Mouse (Mus musculus) stomach, postnatal 0 days (tissue): Measurements from ENCODE around the gene Wdr90. TPM values are rescaled to one million over a fixed set of nuclear protein-coding genes. Genes with fewer than 3 reads are reported as not detected.

ENCODE experiments used
- ATAC-seq: fragments of 200-750 bp; cut with Nextera tagmentation; 2 replicates; pipeline ENCODE4 v1.8.0; 2017; ENCODE audit not compliant: low FRiP score, low TSS enrichment
- DNase-seq: peaks from one replicate; pipeline ENCODE4 v3.0.0-alpha.2; 2016; ENCODE audit warnings: low spot score
- H3K27ac ChIP-seq: fragments of 300-500 bp; sonication (generic); replicated peaks from 2 replicates; pipeline ENCODE4 v1.5.1; 2014; ENCODE audit warnings: mild to moderate bottlenecking, control low read depth
- H3K27me3 ChIP-seq: fragments of 300-500 bp; sonication (generic); 2 replicates; pipeline ENCODE4 v1.6.1; 2014; ENCODE audit warnings: low read length; ENCODE audit not compliant: control insufficient read depth, insufficient read depth
- H3K36me3 ChIP-seq: fragments of 300-500 bp; sonication (generic); 2 replicates; pipeline ENCODE4 v1.6.1; 2014; ENCODE audit warnings: low read length, mixed read lengths; ENCODE audit not compliant: control insufficient read depth, insufficient read depth
- H3K4me1 ChIP-seq: fragments of 300-500 bp; sonication (generic); replicated peaks from 2 replicates; pipeline ENCODE4 v1.6.1; 2014; ENCODE audit warnings: antibody characterized with exemption; ENCODE audit not compliant: control insufficient read depth, insufficient read depth
- H3K4me2 ChIP-seq: fragments of 300-500 bp; sonication (generic); replicated peaks from 2 replicates; pipeline ENCODE4 v1.6.1; 2014; ENCODE audit warnings: low read depth, mild to moderate bottlenecking, control low read depth, moderate library complexity
- H3K4me3 ChIP-seq: fragments of 300-500 bp; sonication (generic); 2 replicates; pipeline ENCODE4 v1.5.1; 2014; ENCODE audit warnings: low read depth, low read length, control low read depth
- H3K9ac ChIP-seq: fragments of 300-500 bp; sonication (generic); 2 replicates; pipeline ENCODE4 v1.6.1; 2014; ENCODE audit warnings: mild to moderate bottlenecking, low read length, control low read depth, mixed read lengths
- H3K9me3 ChIP-seq: fragments of 300-500 bp; sonication (generic); 2 replicates; pipeline ENCODE4 v1.6.1; 2016; ENCODE audit warnings: low read length; ENCODE audit not compliant: control insufficient read depth
- CTCF ChIP-seq: IDR thresholded peaks from 2 replicates; pipeline ENCODE4 v1.5.1; 2016; ENCODE audit warnings: antibody characterized with exemption, low read depth, mild to moderate bottlenecking, moderate library complexity
- EP300 ChIP-seq: optimal IDR thresholded peaks from 2 replicates; pipeline ENCODE3; 2016; ENCODE audit warnings: antibody characterized with exemption
- WGBS: fragments of 180-500 bp; shearing (Covaris S2); extraction: QIAGEN DNeasy Blood & Tissue Kit; methylation state at CpG from one replicate; pipeline ENCODE4 v1.1.7; 2014; 5-methylcytosine and 5-hydroxymethylcytosine counted together
- polyA plus RNA-seq: library from polyadenylated mRNA; unstranded; fragments of >200 nt; fragmentation: Nextera tagmentation; extraction: Ambion mirVana; gene quantifications from 2 replicates; pipeline ENCODE4 v1.2.1, GENCODE M21; 2015

Wdr90 gene
- polyA plus RNA-seq, 1 experiment from 2014 or later = 4.2 TPM

DNA sequence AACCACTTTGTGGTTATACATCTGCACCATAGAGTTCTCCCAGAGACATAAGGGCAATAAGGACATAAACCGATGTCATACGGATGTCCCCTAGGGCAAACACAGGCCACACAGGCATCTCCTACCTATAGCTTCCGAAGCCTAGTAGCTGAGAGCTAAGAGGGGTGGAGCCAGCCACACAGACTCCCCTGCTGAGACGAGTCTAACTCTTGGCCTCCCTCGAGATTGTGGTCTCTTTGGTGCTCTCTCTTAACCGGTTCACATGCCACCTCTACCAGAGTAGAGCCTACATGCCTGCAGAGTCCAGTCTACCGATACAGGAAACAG is 6.2 kb upstream of the Wdr90 start:
- 19% methylated on average over 7 of the region's 7 CpGs for WGBS
- H3K9me3 ChIP-seq = no peaks in the 10 kb centered on the region
- no peak for TF ChIP-seq EP300
- no peak for TF ChIP-seq CTCF
- H3K4me2 ChIP-seq = peak overlapping the region; percentile 100
- H3K36me3 ChIP-seq = no peaks in the 10 kb centered on the region
- ATAC-seq (no peak), DNase-seq (no peak)
- peaks cover 8% of the 10 kb centered on the region; the same call in 1 of the 2 replicates for H3K4me1 ChIP-seq
- H3K27me3 ChIP-seq = no peaks in the 10 kb centered on the region
- peak overlapping the region; percentile 74 for H3K4me3 ChIP-seq
- peak overlapping the region; percentile 86 for H3K27ac ChIP-seq
- H3K9ac ChIP-seq = peak overlapping the region; percentile 76

DNA sequence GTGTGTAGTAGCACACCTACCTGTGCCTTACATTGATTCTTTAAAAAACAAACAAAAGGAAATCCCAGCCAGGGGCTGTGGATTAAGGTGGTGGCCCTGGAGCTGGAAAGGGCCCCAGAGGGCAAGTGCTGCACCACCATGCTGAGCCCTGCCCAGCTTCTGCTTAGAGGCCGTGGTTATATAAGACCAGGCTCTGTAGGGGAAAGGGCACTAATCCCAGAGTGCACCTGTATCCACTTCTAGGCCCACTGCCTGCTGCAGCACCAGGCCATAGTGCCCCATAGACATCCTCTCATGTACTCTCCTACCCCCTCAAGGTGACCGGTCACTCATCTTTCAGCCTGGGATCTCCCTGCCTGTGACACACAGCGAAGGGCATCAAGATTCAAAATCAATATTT is 4.9 kb upstream of the Wdr90 start:
- Histone ChIP-seq H3K9me3 (no peaks in the 10 kb centered on the region), H3K4me1 (peaks cover 10% of the 10 kb centered on the region; the same call in 1 of the 2 replicates), H3K27ac (peak overlapping the region; percentile 73; the same call in 1 of the 2 replicates), H3K27me3 (no peaks in the 10 kb centered on the region), H3K9ac (no peak overlapping the region; the same call in 1 of the 2 replicates), H3K36me3 (no peaks in the 10 kb centered on the region), H3K4me3 (no peak overlapping the region), H3K4me2 (no peak overlapping the region)
- peak; percentile 65 for DNase-seq
- TF ChIP-seq CTCF (no peak), EP300 (no peak)
- WGBS = 88% methylated on average over 3 of the region's 3 CpGs
- peak; percentile 38; the same call in 1 of the 2 replicates for ATAC-seq

DNA sequence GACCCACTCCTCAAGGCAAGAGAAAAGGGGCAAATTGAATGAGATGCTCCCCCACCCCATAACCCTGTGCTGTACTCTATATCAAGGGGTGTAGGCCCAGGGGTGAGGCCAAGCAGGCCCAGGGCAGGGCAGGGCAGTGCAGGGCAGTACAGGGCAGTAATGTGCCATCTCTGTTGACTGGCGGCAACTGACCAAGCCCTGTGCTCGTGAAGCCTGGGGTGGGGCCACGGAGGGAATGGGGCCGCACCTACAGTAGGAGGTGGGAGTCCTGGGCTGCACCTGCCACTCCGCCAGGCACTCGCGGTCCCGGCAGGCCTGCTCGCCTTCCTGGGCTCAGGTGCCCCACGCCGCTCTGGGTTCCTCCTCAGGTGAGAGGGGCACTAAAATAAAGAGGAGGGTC is 4.0 kb upstream of the Wdr90 start:
- no peaks in the 10 kb centered on the region for H3K9me3 ChIP-seq

DNA sequence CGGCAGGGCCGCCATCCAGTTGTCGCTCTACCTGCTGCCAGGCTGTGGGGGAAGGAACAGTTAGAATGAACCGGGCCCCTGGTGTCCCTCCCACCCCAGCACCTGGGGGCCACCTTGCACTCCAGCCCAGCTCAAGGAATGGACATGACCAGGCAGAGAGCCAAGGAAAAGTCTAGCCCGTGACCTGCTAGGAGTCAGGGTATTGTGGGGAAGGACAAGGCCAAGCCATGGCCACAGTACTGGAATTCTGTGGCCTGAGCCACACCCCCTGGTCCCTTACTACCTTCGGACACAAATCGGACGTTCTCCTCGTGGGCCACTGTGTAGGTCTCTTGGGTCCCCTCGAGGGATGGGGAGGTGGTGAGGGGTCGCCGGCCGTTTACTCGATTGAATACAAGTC is 3.0 kb upstream of the Wdr90 start:
- peaks cover 15% of the 10 kb centered on the region for H3K4me1 ChIP-seq

More for the DNA sequence above, 4.0 kb upstream of the Wdr90 start:
- peak; percentile 85 for DNase-seq
- Histone ChIP-seq H3K9ac (peak overlapping the region; percentile 35; the same call in 1 of the 2 replicates), H3K4me3 (no peak overlapping the region), H3K4me1 (peaks cover 15% of the 10 kb centered on the region), H3K27ac (peak overlapping the region; percentile 73), H3K4me2 (peak overlapping the region; percentile 31; the same call in 1 of the 2 replicates), H3K36me3 (no peaks in the 10 kb centered on the region), H3K27me3 (no peaks in the 10 kb centered on the region)
- ATAC-seq = peak; percentile 79
- WGBS = 69% methylated on average over 11 of the region's 11 CpGs
- TF ChIP-seq EP300 (no peak), CTCF (no peak)

DNA sequence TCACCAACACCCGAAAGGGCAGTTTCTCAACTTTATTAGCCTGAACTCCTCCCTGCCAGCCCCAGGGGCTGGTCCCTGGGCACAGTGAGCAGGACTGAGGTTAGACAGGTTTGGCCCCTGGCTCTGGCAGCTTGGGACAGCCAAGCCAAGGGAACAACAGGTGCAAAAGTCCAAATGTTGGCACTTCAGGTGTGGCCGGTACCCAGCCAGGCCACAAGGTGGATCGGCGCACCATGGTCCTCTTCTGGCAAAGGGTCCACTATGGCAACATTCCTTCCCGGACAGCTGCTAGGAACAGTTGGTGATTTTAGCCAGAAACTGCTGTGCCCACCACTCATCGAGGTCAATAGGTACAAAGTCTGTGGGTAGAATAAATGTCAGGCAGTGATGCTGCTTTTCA is 2.4 kb upstream of the Wdr90 start:
- H3K9ac ChIP-seq = no peak overlapping the region
- ATAC-seq (no peak), DNase-seq (no peak)
- H3K36me3 ChIP-seq = no peaks in the 10 kb centered on the region
- no peaks in the 10 kb centered on the region for H3K27me3 ChIP-seq
- no peaks in the 10 kb centered on the region for H3K9me3 ChIP-seq
- no peak for TF ChIP-seq EP300
- TF ChIP-seq CTCF = peak; percentile 25
- WGBS = 88% methylated on average over 6 of the region's 6 CpGs
- no peak overlapping the region for H3K4me2 ChIP-seq
- H3K27ac ChIP-seq = no peak overlapping the region
- H3K4me1 ChIP-seq = peaks cover 12% of the 10 kb centered on the region
- no peak overlapping the region for H3K4me3 ChIP-seq

More for the DNA sequence above, 3.0 kb upstream of the Wdr90 start:
- DNase-seq (no peak), ATAC-seq (no peak)
- 89% methylated on average over 14 of the region's 14 CpGs for WGBS
- no peaks in the 10 kb centered on the region for H3K36me3 ChIP-seq
- no peaks in the 10 kb centered on the region for H3K9me3 ChIP-seq
- H3K27ac ChIP-seq = no peak overlapping the region
- TF ChIP-seq EP300 (no peak), CTCF (no peak)
- no peak overlapping the region for H3K4me3 ChIP-seq
- no peaks in the 10 kb centered on the region for H3K27me3 ChIP-seq
- H3K4me2 ChIP-seq = no peak overlapping the region
- no peak overlapping the region for H3K9ac ChIP-seq

DNA sequence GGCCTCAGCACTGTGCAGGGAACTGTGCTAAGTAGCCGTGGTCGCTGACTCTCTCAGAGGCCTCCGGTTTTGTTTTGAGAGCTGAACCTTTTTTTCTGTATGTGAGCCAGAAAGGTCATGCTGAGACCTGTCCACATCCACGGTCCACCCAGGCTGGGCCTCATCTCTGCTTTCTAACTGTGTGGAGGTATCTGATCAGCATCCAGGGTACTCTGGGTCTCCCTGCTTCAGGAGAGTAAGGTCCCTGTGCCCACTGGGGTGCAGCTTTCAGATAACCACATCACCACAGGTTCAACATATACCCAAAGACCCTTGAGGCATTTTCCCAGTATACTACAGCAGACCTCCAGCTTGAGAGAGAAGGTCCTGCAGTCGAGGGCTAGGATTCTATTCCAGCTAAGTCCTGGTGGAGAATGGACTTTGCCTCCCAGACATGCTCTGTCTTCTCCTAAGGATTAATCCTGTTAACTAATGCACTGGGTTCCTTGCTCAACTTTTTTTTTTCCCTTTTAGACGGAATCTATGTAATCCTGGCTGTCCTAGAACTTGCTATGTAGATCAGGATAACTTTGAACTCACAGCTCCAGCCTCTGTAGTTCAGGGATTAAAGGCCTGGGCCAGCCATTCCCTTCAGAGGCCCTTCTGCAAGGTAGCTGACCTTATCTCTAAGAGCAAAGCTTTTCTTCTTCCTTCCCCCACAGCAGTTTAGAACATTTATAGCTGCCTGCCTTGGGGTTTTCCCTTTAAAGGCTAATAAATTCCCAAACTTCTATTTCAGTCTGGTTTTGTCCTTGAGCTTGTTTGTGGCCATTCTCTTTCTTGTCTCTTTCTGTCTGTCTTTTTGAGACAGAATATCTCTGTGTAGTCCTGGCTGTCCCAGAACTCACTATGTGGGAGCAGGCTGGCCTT is 657 bp upstream of the Wdr90 start:
- Histone ChIP-seq H3K9me3 (no peaks in the 10 kb centered on the region), H3K27ac (peak overlapping the region; percentile 77), H3K4me1 (peaks cover 7% of the 10 kb centered on the region), H3K4me3 (peak overlapping the region; percentile 67), H3K4me2 (peak overlapping the region; percentile 91), H3K36me3 (no peaks in the 10 kb centered on the region), H3K9ac (peak overlapping the region; percentile 79), H3K27me3 (no peaks in the 10 kb centered on the region)
- TF ChIP-seq CTCF (no peak), EP300 (no peak)
- 14% methylated on average over 6 of the region's 6 CpGs for WGBS
- ATAC-seq = no peak
- DNase-seq = no peak
